Mouse (Mus musculus) layer of hippocampus, adult 9-10 months (tissue): ENCODE data around the gene Nol4l.

Source experiments
- DNase-seq: peaks from one replicate; pipeline ENCODE4 v3.0.0; 2022; ENCODE audit warnings: low spot score

Nol4l gene

DNA sequence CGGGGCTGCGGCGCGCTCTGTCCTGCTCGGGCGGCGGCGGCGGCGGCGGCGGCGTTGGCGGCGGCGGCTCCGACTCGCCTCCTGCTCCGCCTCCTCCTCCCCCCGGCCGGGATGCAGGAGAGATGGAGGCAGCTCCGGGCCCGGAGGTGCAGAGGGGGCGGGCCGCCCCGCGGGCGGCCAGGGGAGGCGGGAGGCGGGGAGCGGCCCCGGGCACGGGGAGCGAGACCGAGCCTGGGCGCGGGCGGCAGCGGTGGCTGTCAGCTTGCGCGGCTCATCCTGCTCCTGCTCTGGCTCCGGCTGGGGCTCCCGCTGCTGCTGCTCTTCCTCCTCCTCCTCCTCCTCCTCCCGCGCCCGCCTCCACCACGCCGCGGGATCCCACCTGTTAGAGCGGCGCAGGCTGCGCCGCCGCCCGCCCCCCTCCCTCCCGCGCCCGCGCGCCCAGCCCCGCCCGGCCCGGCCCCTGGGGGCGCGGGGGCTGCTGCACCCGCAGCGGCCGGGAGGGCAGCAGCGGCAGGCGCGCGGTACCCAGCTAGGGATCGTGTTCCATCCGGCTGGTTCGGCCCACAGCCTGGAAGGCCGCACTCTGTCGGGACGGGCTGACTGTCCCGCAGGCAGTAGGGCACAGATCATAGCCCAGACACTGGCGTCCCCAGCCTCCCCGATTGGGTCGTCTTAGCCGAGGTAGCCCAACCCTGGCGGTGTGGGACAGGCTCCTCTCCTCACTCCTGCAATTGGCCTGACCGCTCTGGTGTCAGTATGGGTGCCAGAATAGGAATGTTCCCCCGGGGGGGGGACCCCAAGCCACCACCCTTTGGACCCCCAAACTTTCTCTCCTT lies at the start of gene Nol4l:
Gene Nol4l (minus strand): TSS at position 41 of the 836 bp plus-strand sequence.
- DNase-seq: no peak

DNA sequence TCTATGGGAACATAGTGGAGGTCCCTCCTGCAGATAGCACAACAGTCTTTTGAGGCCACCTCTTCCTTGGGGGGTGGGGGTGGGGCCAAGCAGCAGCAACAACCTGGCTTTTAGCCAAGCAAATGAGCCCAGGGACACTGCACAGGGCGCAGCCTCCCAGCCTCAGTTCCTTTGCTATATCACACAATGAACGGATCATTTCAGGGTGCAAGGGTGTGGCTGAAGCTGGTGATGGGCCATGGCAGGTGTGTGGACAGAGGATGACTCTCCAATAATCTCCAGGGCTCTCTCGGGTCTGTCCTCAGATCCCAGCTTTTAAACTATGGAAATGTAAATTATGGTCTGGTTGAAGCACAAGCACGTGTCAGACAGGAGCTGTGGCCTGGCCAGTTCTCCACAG lies 47.4 kb upstream of the Nol4l start:
- no peak for DNase-seq

DNA sequence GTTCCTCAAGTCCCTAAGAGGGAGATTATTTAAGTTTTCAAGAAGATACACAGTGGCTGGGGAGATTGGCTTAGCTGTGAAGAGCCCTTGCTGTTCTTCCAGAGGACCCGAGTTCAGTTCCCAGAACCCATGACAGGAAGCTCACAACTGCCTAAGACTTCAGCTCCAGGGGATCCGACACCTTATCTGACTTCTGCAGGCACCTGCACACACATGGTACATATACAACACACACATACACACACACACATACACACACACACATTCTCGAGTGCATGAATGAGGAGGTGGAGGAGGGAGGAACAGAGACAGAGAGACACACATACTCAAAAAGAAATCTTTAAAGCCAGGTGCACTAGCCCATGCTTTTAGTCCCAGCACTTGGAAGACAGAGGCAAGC lies 46.4 kb upstream of the Nol4l start:
- no peak for DNase-seq

DNA sequence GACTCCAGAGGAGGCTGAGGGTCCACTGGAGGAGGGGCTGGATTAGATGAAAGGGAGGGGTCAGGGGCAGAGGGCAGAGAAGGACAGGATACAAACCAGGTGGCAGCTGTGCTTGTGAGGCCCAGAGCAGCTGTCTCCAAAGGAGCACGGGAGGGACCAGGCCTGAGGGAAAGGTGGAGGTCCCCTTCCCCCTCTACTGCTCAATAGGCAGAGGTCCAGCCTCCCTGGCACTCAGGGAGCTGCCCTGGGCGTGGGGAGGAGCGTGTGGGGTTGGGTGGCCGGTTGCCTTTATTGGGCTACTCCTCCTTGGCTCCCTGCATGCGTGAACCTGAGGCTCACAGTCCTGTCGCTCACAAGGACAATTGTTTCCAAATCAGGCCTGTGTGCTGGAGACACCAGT lies 45.8 kb upstream of the Nol4l start:
- DNase-seq: no peak

DNA sequence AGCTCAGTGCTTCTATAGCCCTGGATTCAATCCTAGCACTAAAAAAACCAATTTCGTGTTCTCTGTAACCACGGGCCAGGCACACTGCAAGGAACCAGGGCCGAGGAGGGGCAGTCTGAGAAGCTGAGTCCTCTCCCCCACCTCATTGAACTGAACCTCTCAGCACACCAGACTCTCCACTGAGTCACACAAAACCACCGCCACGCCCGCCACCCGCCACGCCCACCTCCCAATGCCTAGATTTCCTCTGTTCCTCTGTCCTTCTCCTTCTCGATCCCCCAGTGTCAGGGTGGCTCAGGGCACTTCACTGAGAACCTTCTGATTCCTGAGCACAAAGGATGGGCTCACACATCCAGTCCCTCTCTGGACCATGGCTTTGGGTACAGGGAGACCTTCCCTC lies 43.3 kb upstream of the Nol4l start:
- DNase-seq: no peak

DNA sequence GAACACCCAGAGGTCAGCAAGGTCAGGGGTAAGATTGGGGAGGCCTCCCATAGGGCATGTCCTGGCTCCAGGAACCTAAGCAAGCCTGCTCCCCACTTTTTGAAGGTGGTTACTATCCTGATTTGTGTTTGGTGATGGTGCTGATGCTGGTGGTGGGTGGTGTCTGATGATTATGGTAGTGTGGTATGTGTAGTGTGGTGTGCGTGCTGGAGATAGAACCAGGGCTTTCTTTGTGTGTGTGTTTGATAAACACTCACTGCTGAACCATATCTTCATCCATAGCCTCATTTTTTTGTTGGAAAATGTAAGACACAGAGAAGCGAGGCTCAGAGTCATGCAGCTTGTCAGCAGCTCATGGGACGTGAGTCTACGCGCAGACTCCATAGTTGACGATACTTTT lies 38.8 kb upstream of the Nol4l start:
- no peak for DNase-seq

DNA sequence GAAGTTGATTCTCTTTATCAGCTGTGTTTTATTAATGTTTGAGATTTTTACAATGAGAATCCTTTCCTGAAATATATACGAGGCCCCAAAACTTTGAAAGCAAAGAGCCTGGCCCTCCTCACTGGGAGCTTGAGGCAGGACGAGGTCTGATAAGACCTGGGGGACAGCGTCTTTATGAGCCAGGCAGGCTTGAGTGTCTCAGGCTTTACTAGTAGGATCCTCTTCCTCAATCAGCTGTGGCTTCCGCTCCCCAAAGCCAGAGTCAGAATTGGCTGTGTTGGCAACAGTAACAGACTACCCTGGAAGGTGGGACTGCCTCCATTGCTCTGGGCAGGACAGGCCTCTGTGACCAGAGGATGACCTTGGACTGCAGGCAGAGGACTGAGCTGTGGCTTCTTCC lies 38.2 kb upstream of the Nol4l start:
- no peak for DNase-seq

DNA sequence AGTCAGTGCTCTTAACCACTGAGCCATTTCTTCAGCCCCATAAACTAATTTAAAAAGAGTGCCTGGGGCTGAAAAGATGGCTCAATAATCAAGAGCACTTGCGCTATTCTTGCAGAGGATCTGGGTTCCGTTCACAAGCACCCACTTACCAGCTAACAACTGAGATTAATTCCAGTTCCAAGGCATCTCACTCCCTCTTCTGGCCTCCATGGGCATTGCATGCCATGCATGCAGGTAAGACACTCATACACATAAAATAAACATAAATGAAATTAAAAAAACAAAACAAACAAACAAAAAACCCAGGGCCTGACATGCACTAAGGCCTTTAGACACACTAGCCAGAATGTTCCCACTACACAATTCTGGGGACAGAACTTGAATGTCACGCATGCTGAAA lies 34.6 kb upstream of the Nol4l start:
- no peak for DNase-seq

DNA sequence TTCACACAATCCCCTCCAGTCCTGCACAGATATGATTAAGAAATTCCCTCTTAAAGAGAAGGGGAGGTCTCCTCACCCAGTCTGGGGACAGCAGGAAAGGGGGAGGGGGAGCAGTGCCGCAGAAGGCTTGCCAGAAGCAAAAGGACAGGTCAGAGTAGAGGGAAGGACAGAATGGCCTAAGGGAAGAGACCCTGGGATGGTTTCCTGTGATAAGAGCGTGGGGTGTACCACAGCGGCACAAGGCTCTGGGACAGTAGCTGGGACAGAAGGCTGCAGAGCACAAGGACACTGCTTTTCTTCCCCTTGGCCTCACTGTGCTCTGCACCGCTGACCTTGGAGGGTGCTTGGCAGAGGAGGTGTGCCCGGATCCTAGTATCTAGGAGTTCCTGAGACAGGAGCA lies 31.8 kb upstream of the Nol4l start:
- no peak for DNase-seq

DNA sequence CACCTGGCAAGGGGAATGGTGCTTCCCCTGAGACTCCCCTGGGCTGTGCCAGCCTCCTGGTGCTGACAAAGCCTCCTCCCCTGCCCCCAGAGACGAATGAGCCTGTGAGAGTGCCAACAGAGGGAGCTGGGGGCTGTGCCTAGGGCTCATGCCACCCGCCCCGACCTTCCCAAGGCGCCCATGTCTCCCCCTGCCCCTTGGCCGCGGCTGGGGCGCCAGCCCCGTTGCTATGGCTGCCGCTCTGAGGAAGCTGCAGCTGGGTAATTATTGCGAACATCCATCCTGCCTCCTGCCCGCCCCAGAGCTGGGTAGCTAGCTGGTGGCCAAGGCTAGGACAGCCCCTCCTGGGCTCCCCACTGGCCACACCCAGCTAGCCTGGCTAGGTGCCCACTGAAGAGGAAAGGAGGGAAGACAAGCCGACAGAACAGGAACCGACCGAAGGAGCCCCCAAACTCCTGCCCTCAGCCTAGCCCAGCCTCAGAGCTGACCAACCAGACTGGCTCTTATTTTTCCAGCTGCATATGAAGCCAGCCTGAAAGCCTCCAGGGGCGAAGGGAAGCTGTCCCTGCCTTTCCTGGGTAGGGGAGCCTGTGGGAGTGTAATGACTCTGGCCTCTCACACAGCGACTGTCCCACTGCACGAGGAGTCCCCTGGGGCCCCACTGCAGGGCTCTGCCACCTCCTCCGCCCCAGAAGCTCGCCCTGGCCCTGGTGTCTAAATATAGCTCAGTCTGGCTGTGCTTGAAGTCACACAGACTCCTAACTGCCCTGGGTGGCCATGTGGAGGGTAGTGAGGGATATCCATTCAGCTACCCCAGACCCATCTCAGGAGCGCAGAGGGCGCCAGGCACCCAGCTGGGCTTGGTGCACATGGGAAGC lies 31.1 kb upstream of the Nol4l start:
- DNase-seq: no peak

DNA sequence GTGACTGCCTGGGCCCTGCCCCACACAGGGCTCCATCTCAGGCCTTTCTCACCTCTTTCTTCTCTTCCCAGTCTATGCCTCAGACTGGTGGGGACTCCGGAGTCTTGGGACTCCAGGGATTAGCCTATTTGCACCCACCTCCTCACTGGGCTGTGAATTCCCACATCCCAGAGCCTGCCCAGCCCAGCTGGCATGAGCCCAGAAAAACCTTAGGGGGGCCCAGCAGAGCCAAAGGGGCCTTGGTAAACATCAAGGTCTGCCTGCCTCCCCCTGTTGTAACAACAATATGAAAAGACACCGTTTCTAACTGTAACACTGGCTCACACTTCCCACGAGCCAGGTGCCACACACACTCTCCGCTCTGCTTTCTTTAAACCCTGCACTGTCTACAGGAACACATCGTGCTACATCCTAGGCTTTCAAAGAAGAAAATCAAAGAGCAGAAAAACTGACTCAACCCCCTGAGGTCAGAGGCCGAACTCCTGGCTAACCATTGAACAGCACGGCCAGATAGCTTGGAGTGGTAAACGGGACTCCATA lies 29.9 kb upstream of the Nol4l start:
- DNase-seq: no peak

DNA sequence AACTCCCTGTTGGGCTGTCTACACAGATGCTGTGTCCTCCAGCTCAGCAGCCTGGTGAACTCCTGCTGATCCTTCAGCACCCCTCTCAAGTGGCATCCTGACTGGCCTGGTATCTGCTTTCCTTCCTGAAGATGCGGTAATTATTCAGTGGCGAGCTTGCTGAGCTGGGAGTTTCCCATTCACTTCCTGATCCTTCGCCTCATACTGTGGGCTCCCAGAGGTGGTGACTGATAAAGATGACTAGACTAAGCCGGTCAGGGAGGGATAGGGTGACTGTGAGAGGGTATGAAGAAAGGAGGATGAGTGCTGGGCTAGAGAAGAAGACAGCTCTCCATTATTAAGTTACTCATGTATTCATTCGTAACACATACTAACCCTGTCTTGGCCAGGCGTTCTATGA lies 28.7 kb upstream of the Nol4l start:
- no peak for DNase-seq

DNA sequence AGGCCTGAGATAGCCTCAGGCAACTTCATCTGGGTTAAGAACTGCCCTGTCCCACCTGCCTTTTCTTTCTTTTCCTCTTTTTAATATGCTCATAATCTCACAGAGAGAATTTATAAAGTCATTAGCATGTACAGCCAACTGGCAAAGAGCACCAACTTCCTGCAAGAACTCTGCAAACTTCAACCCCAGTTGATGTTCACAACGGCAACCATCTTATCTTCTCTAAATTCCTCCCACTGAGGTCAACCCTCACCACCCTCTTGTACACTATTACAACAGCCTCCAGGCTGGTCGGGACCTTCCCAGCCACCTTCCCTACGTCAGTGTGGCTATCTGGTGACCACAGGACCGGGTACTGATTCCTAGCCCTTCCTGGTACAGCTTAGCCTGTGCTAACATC lies 27.5 kb upstream of the Nol4l start:
- DNase-seq: no peak

DNA sequence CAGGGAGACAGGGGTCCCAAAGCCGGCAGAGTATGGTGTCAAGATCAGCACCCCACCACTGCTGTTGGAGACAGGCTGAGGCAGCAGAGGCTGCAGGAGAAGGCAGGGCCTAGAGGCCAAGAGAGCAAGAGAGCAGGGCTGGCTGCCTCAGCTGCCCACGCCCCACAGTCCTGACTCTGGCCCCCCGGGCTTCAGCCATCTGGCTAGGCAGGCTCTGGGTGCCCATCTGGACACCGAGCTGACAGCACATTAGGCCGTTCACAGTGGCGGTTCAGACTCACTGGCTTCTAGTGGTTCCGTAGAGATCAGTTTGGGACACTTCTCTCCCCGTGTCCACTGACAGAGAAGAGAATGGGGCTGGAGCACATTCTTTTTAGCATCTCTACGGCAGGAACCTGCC lies 26.4 kb upstream of the Nol4l start:
- no peak for DNase-seq

DNA sequence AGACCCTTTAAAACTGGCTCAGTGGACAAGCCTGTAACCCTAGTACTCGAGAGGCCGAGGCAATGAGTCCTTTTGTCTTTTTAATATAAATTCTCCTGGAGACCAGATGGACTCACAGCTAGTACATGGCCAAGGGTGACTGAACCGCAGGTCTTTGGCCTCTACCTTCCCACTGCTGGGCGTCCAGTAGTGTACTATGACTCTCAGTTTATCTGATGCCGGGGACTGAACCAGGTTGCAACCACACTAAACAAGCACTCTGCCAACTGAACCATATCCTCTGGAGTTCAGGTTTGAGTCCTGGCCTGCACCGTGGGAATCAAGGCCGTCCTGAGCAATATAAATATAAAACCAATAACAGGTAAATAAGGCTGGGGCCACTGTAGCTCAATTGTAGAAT lies 24.8 kb upstream of the Nol4l start:
- no peak for DNase-seq

DNA sequence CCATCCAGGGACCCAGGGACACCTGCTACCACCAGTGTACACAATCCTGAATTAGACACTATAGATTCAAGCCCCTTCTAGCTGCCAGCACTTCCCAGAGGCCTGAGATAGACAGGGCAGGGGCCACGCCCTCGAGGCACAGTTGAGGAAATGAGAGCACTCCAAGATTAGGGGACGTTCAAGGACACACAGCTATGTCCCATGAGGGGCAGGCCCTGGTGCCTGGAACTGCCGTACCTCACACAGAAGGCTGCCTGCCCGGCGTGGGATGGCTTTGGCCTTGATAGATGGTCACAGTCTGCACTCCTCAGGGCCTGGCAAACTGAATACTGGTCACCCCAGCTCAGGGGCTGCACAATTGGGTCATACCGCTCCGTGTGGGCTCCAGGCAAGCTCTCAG lies 19.7 kb upstream of the Nol4l start:
- no peak for DNase-seq

DNA sequence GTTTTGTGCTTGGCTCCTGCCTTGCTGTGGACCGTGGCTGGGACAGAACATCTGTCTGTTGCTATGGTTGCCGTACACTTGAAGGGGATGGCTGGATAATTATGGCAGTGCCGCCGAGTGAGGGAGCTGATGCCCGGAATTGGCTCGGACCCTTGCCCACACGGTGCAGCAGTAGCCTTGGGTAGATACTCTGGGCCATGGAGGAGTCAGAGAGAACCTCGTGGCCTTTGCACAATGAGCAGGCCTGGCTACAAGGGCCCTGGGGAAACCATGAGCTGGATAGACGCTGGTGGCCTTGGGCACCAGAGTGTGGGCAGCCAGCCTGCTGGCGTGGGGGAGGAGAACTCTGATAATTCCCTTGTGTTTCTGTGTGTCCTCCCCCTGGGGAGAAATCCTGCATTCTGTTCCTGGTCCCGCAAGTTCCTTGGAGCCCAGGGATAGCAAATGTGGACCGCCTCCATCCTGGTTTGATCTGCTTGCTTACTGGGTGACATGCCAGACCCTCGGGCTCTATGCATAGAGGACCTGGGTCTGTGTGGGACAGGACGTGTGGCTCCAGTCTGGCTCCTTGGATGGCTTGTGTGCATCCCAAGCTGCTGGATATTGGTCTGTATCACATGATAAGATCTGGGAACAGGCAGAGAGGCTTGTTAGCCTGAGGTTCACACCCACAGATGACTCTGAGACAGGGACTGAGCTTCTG lies 18.6 kb upstream of the Nol4l start:
- no peak for DNase-seq

DNA sequence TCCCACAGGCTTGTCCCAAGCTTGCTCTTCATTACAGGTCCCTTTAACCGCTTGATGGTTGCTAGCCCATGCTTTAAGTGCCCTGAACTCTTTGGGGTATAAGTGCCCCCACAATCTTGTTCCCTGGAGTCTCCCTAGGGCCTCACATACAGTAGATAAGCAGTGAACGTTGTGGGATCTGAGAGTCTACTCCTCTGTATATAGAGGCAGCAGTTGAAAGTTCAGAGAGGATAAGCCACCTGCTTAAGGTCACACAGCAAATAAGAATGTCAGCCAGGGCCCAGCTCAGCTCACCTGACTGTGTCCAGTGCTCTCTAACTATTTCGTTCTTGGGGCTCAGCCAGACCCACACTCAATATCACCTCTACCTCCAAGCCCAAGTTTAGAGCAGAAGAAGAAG lies 17.9 kb upstream of the Nol4l start:
- no peak for DNase-seq

DNA sequence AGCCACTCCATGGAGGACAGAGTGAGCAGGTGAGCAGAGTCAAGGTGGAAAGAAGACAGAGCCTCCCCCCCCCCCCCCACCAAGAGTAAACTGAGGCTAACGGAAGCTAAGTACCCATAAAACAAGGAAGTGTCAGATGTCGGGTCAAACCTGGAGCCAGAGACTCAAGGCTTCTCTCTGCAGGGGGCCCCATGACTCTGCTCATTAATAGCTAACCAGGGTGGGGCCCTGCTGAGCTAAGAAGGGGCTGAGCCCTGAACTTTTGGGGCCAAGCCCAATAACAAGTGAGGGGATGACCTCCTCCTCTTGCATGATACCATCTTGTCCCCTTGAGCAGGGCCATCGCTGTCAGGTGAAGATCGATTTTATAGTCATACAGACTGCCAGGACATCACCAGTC lies 17.2 kb upstream of the Nol4l start:
- DNase-seq: no peak

DNA sequence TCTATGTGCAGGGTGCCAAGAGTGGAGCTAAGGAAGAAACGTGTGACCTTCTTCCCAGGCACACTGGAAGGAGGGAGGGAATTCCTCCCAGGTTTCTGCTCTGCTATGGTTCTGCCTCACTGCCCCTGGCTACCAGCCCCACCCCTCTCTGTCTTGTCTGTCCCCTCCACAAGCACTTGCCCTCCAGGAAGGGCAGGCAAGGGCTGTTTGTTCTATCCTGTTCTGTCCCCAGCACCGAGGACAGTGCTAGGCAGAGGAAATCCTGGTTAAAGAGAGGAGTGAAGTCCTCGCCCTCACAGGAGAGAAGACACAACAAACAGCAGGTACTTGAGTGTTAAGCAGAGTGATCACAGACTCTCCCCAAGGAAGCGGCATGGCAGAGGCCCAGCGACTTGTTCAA lies 16.7 kb upstream of the Nol4l start:
- no peak for DNase-seq

DNA sequence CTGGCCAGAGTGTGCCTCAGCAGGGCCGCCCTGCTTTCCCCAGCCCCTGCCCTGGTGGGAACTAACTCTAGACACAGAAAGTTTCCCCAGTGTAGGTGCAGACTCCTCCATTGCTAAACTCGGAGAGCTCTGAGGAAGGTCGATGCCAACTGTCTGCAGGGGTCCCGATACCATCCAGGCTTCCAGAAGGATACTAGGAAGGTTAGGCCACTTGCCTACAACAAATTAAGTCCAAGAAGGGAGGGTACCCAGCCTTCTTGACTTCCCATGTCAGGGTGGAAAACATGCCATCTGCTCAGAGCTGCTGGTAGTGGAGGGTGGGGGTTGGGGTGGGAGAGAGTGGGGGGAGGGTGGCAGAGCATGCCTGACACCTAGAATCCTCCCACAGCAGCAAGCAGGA lies 15.0 kb upstream of the Nol4l start:
- DNase-seq: no peak

DNA sequence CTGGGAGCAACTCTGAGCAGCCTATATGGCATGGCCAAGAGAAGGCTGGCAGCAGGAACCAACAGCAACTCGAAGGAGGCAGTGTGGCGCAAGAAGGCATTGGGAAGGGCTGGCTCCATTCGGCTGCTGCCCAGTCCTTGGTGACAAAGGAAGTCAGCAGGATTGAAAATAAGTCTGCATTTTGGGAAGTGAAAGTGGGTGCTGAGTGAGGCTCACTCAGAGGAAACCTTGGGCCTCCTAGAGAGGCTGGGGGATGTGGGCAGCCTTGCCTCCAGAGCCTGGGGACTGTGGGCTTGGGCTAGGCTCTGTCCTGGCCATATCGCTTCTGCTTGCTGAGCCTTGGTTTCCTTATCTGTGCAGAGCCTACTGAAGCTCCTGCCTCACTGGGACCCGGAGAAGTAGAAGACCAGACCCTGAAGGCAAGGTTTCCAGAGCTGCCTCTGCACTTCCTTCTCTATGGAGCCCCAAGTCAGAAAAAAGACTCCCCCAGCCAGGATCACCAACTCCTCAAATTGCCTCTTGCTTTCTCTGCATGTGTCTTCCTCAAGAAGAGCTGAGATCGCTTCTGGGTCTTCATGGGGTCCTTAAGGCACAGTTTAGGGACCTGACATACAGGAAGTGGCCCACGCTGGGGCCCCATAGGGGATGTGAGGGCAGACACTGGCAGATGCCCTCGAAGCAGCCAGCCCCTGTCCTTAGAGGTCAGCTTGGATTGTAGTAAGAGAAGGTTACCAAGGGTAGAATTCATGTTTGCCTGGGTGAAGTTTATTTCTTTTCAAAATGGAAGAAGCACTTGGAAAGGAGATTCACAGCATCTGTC lies 14.3 kb upstream of the Nol4l start:
- DNase-seq: no peak
